Mouse (Mus musculus): ENCODE measurements around the gene Ndufaf3. TPM values are rescaled to one million over a fixed set of nuclear protein-coding genes. Genes with fewer than 3 reads are reported as not detected.
A peak's percentile ranks its signal among the peaks of the same experiment; 100 is the strongest.
"Not testable (repeated sequence)": the region's sequence is repeated elsewhere in the genome, so short reads cannot be mapped to it uniquely, and the experiment has no call there.

The Ndufaf3 gene
- 41.5 and 43.1 TPM in 2 replicates for polyA plus RNA-seq (2015; fragmentation: Nextera tagmentation; extraction: Ambion mirVana)

GRCm38 (mm10) chr9:108566815-108567776 lies at the start of gene Ndufaf3:
Gene Ndufaf3, minus strand, starts transcription at chr9:108567434.
- Histone ChIP-seq H3K9ac (peak within 1 kb of the TSS; percentile 72), H3K4me3 (replicated peaks) (peak within 1 kb of the TSS; percentile 64), H3K9me3 (replicated peaks) (no peaks in the 10 kb centered on the region), H3K4me2 (peak within 1 kb of the TSS; percentile 91), H3K4me1 (peaks cover 44% of the 10 kb centered on the region), H3K36me3 (peaks cover 55% of the 10 kb centered on the region), H3K27me3 (no peaks in the 10 kb centered on the region), H3K27ac (peak within 1 kb of the TSS; percentile 94)
- under 1% methylated on average over 73 of the region's 73 CpGs for WGBS
- ATAC-seq (replicated peaks; ENCODE audit: low FRiP score): peak; percentile 82

GRCm38 (mm10) chr9:108611488-108611887 lies 44.3 kb upstream of the Ndufaf3 start:
- no peak for ATAC-seq (replicated peaks; ENCODE audit: low FRiP score)
- H3K4me1 ChIP-seq: no peaks in the 10 kb centered on the region
- H3K4me3 ChIP-seq (replicated peaks): no peak overlapping the region
- H3K36me3 ChIP-seq: peaks cover 96% of the 10 kb centered on the region
- H3K4me2 ChIP-seq: no peak overlapping the region
- no peaks in the 10 kb centered on the region for H3K9me3 ChIP-seq (replicated peaks)
- 86% methylated on average over 10 of the region's 10 CpGs for WGBS
- H3K27ac ChIP-seq: no peak overlapping the region
- H3K27me3 ChIP-seq: no peaks in the 10 kb centered on the region
- no peak overlapping the region for H3K9ac ChIP-seq

DNA sequence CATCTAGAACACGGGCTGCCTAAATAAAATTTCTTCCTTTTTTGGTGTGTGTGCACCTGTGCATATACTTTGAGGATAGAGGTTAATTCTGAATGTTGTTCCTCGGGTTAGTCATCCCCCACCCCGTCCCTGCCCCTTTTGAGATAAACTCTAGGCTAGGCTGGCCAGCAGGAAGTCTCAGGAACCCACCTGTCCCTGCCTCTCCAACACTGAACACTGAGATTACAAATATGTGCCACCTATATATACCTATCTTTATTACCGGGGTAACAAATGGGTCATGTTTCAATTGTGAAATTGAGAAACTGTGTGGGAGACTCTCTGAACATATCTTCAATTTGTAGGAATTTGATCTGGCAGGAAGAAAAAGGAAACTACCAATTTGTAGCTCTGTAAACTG lies 41.7 kb upstream of the Ndufaf3 start:
- WGBS: 92% methylated on average over 4 of the region's 4 CpGs
- no peak overlapping the region for H3K4me2 ChIP-seq
- no peaks in the 10 kb centered on the region for H3K27me3 ChIP-seq
- ATAC-seq (replicated peaks; ENCODE audit: low FRiP score): no peak
- no peaks in the 10 kb centered on the region for H3K9me3 ChIP-seq (replicated peaks)
- no peak overlapping the region for H3K4me3 ChIP-seq (replicated peaks)
- peaks cover 97% of the 10 kb centered on the region for H3K36me3 ChIP-seq
- H3K9ac ChIP-seq: no peak overlapping the region
- H3K4me1 ChIP-seq: no peaks in the 10 kb centered on the region
- H3K27ac ChIP-seq: no peak overlapping the region

GRCm38 (mm10) chr9:108607929-108608328 lies 40.7 kb upstream of the Ndufaf3 start:
- 90% methylated on average over 5 of the region's 5 CpGs for WGBS
- H3K4me2 ChIP-seq; H3K9ac ChIP-seq; H3K27ac ChIP-seq; H3K9me3 ChIP-seq (replicated peaks); ATAC-seq (replicated peaks; ENCODE audit: low FRiP score); H3K27me3 ChIP-seq; H3K4me1 ChIP-seq; H3K4me3 ChIP-seq (replicated peaks): not testable (repeated sequence)
- H3K36me3 ChIP-seq: peaks cover 97% of the 10 kb centered on the region

DNA sequence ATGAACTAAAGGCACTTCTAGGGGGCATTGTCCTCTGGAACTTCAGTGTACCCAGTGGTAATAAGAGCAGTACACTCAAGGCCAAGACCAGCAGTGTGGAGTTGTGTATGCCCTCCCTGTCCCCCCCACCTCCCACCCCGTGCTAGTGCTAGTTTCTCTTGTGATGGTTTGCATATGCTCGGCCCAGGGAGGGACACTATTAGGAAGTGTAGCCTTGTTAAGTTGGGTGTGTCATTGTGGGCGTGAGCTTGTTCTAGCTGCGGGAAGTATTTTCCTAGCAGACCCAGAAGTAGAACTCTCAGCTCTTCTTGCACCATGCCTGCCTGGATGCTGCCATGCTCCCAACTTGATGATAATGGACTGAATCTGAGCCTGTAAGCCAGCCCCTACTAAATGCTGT lies 34.8 kb upstream of the Ndufaf3 start:
- Histone ChIP-seq H3K9ac (no peak overlapping the region), H3K4me1 (peaks cover 10% of the 10 kb centered on the region), H3K27me3 (no peaks in the 10 kb centered on the region), H3K4me3 (replicated peaks) (no peak overlapping the region), H3K36me3 (peaks cover 49% of the 10 kb centered on the region), H3K4me2 (no peak overlapping the region), H3K9me3 (replicated peaks) (no peaks in the 10 kb centered on the region), H3K27ac (no peak overlapping the region)
- 74% methylated on average over 4 of the region's 4 CpGs for WGBS
- no peak for ATAC-seq (replicated peaks; ENCODE audit: low FRiP score)

DNA sequence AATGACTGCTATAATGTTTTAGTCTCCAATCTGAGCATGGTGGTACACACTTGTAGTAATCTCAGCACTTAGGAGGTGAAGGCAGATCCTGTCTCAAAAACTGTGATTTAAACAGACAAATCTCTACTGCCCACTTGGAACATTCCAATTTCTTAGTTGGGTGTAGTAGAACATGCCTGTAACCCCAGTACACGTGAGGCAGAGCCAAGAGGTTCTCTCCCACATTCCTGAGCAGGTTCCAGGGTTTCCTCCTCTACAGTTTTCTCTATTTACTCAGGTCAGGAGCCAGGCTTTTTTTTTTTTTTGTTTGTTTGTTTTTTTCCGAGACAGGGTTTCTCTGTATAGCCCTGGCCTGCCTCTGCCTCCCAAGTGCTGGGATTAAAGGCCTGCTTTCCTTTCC lies 32.8 kb upstream of the Ndufaf3 start:
- Histone ChIP-seq H3K27me3 (no peaks in the 10 kb centered on the region), H3K9me3 (replicated peaks) (no peaks in the 10 kb centered on the region), H3K9ac (no peak overlapping the region), H3K4me3 (replicated peaks) (no peak overlapping the region), H3K4me1 (peaks cover 20% of the 10 kb centered on the region), H3K27ac (no peak overlapping the region), H3K36me3 (peaks cover 32% of the 10 kb centered on the region), H3K4me2 (no peak overlapping the region)
- 40% methylated on average over 2 of the region's 2 CpGs for WGBS
- ATAC-seq (replicated peaks; ENCODE audit: low FRiP score): no peak

DNA sequence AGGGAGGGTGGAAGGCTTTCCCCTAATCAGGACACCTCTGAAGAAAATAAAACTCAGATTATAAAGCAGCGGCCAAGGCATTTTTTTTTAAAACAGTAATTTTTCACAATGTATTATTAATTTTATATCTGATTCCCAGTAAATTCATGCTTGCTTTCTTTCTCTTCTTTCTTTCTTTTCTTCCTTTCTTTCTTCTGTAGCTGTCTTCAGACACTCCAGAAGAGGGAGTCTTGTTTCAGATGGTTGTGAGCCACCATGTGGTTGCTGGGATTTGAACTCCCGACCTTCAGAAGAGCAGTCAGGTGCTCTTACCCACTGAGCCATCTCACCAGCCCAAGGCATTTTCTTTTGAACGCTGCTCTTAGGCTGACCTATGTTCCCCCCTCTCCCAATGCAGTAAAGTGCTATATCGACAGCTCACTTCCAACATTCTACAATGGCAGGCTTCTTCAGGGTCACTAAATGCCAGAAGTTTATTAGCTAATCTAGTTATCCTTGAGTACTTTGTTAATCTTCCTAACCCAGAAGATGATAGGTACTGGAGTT lies 31.9 kb upstream of the Ndufaf3 start:
- no peak overlapping the region for H3K27ac ChIP-seq
- H3K36me3 ChIP-seq: peaks cover 23% of the 10 kb centered on the region
- H3K4me2 ChIP-seq: no peak overlapping the region
- no peaks in the 10 kb centered on the region for H3K27me3 ChIP-seq
- 78% methylated on average over 4 of the region's 4 CpGs for WGBS
- no peaks in the 10 kb centered on the region for H3K9me3 ChIP-seq (replicated peaks)
- ATAC-seq (replicated peaks; ENCODE audit: low FRiP score): no peak
- peaks cover 20% of the 10 kb centered on the region for H3K4me1 ChIP-seq
- H3K9ac ChIP-seq: no peak overlapping the region
- no peak overlapping the region for H3K4me3 ChIP-seq (replicated peaks)

GRCm38 (mm10) chr9:108596998-108597764 lies 29.9 kb upstream of the Ndufaf3 start, which contains the start of gene P4htm:
Gene P4htm, minus strand, starts transcription at chr9:108597667.
- H3K4me3 ChIP-seq (replicated peaks): peak within 1 kb of the TSS; percentile 82
- H3K4me1 ChIP-seq: peaks cover 20% of the 10 kb centered on the region
- WGBS: 1% methylated on average over 69 of the region's 69 CpGs
- ATAC-seq (replicated peaks; ENCODE audit: low FRiP score): peak; percentile 81
- H3K9ac ChIP-seq: peak within 1 kb of the TSS; percentile 73
- H3K27me3 ChIP-seq: no peaks in the 10 kb centered on the region
- peaks cover 3% of the 10 kb centered on the region for H3K36me3 ChIP-seq
- no peaks in the 10 kb centered on the region for H3K9me3 ChIP-seq (replicated peaks)
- H3K27ac ChIP-seq: no peak within 1 kb of the TSS
- H3K4me2 ChIP-seq: peak within 1 kb of the TSS; percentile 95

DNA sequence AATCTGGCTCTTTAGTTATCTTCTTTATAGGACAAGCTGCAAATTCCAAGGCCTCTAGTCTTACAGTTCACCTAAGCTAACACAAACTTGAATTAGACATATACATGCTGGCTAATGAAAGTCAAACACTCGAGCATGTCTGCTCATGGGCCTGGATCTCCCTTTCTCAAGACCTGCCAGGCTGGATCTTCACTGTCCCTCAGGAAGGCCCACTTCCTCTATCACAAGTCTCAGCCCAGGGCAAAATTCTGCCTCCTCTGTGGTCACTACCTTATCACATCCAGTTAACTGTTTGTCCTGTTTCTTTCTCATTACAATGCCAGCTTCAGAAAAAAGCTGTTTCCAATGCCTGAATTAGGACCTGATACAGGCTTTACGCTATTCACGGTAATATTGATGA lies 27.1 kb upstream of the Ndufaf3 start:
- no peaks in the 10 kb centered on the region for H3K27me3 ChIP-seq
- no peak for ATAC-seq (replicated peaks; ENCODE audit: low FRiP score)
- H3K4me1 ChIP-seq: peaks cover 23% of the 10 kb centered on the region
- H3K9ac ChIP-seq: no peak overlapping the region
- WGBS: 83% methylated on average over 3 of the region's 3 CpGs
- H3K4me2 ChIP-seq: no peak overlapping the region
- no peaks in the 10 kb centered on the region for H3K9me3 ChIP-seq (replicated peaks)
- H3K4me3 ChIP-seq (replicated peaks): no peak overlapping the region
- H3K27ac ChIP-seq: no peak overlapping the region
- H3K36me3 ChIP-seq: no peaks in the 10 kb centered on the region

DNA sequence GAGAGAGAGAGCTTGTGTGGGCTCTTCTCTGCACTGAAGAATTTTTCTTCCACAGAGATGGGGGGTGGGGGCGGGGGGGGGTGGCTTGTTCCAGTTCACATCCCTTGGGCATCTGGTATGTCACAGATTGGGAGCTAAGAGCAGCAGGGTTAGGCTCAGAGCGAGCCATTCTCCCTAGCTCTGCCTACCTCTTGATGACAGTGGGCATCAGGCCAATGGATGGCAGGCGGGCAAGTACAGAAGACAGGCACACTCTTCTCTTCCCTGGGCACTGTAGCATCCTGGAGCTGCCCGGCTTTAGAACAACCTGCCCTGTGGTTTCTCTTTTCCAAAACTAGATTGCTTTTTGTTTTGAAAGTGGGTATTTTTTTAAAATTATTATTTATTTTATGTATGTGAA lies 24.2 kb upstream of the Ndufaf3 start:
- Histone ChIP-seq H3K9ac (no peak overlapping the region), H3K9me3 (replicated peaks) (no peaks in the 10 kb centered on the region), H3K27me3 (no peaks in the 10 kb centered on the region), H3K4me2 (no peak overlapping the region), H3K4me1 (peaks cover 35% of the 10 kb centered on the region), H3K4me3 (replicated peaks) (no peak overlapping the region), H3K27ac (no peak overlapping the region), H3K36me3 (no peaks in the 10 kb centered on the region)
- 87% methylated on average over 4 of the region's 4 CpGs for WGBS
- no peak for ATAC-seq (replicated peaks; ENCODE audit: low FRiP score)

- H3K36me3 ChIP-seq: no peaks in the 10 kb centered on the region
- no peak overlapping the region for H3K4me3 ChIP-seq (replicated peaks)
- 0 out of 2 replicates have a peak overlapping the region, but pooled peaks have one; percentile 30 for H3K27ac ChIP-seq
- 72% methylated on average over 5 of the region's 5 CpGs for WGBS
- H3K9me3 ChIP-seq (replicated peaks): no peaks in the 10 kb centered on the region
- H3K4me1 ChIP-seq: peaks cover 30% of the 10 kb centered on the region
- H3K27me3 ChIP-seq: no peaks in the 10 kb centered on the region
- ATAC-seq (replicated peaks; ENCODE audit: low FRiP score): no peak
- no peak overlapping the region for H3K9ac ChIP-seq
- H3K4me2 ChIP-seq: no peak overlapping the region
Observed at GRCm38 (mm10) chr9:108589229-108589628, 22.0 kb upstream of the Ndufaf3 start.
